Mouse (Mus musculus): Measurements from ENCODE around the gene Aig1. TPM values are rescaled to one million over a fixed set of nuclear protein-coding genes. Genes with fewer than 3 reads are reported as not detected.

Gene Aig1
- total and polyA plus RNA-seq, 3 experiments, result 54.5 to 71.0 (median 62.8) TPM

DNA sequence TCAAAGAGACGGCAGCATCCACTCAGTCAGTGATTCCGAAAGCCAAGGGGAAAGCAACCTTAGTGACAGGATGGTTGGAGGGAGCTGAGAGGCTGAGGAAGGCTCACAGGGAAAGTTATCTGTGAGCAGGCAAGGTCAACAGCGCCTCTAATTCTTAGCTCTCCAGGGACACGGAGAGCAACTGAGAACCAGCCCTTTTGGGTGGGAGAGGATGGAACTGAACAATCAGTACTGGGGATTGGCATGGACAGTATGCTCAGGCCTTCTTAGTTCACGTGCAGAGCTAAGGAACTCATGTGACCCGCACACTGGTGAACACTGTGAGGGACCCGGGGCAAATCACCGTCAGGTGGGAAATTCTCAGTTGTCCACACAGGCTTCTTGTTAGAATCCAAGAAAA is 183.4 kb downstream of the Aig1 start:
- no peak overlapping the region for H3K4me3 ChIP-seq

GRCm38 (mm10) chr10:13684452-13684851 is 184.3 kb downstream of the Aig1 start:
- intact Hi-C loops (cut with DNase I), result no loop called here
- Histone ChIP-seq H3K79me2 (replicated peaks; ENCODE audit: control insufficient read depth, insufficient read depth, low read length) (no peaks in the 10 kb centered on the region), H3K36me3 (ENCODE audit: control insufficient read depth, insufficient read depth, low read length) (peaks cover 5% of the 10 kb centered on the region; the same call in 1 of the 2 replicates), H3K27ac (no peak overlapping the region), H3K9ac (ENCODE audit: low read depth, low read length) (no peak overlapping the region), H3K4me3 (no peak overlapping the region), H3K4me1 (ENCODE audit: control insufficient read depth, insufficient read depth, low read length) (peaks cover 20% of the 10 kb centered on the region), H3K27me3 (ENCODE audit: control insufficient read depth, insufficient read depth, low read length) (no peaks in the 10 kb centered on the region)
- no peak for TF ChIP-seq CTCF (IDR thresholded peaks at IDR 0.05)
- TF ChIP-seq POLR2A (IDR thresholded peaks at IDR 0.05; ENCODE audit: insufficient read depth, low read depth, low read length), result no peak
- TF ChIP-seq EP300 (IDR thresholded peaks at IDR 0.05; ENCODE audit: insufficient read depth, low read depth, low read length), result no peak
- DNase-seq, result no peak

More for the DNA sequence above, 183.4 kb downstream of the Aig1 start:
- H3K27ac ChIP-seq, result peak overlapping the region; percentile 57
- TF ChIP-seq EP300 (IDR thresholded peaks at IDR 0.05; ENCODE audit: insufficient read depth, low read depth, low read length), result no peak
- no peak for TF ChIP-seq POLR2A (IDR thresholded peaks at IDR 0.05; ENCODE audit: insufficient read depth, low read depth, low read length)
- no peak for TF ChIP-seq CTCF (IDR thresholded peaks at IDR 0.05)
- H3K9ac ChIP-seq (ENCODE audit: low read depth, low read length), result no peak overlapping the region
- no peaks in the 10 kb centered on the region for H3K79me2 ChIP-seq (replicated peaks; ENCODE audit: control insufficient read depth, insufficient read depth, low read length)
- H3K4me1 ChIP-seq (ENCODE audit: control insufficient read depth, insufficient read depth, low read length), result peaks cover 20% of the 10 kb centered on the region
- intact Hi-C loops (cut with DNase I), result no loop called here
- H3K36me3 ChIP-seq (ENCODE audit: control insufficient read depth, insufficient read depth, low read length), result peaks cover 5% of the 10 kb centered on the region; the same call in 1 of the 2 replicates
- DNase-seq, result no peak
- no peaks in the 10 kb centered on the region for H3K27me3 ChIP-seq (ENCODE audit: control insufficient read depth, insufficient read depth, low read length)
- 59% methylated on average over 8 of the region's 8 CpGs for WGBS

- Histone ChIP-seq H3K4me3 (no peak overlapping the region), H3K36me3 (ENCODE audit: control insufficient read depth, insufficient read depth, low read length) (peaks cover 2% of the 10 kb centered on the region; the same call in 1 of the 2 replicates), H3K27me3 (ENCODE audit: control insufficient read depth, insufficient read depth, low read length) (no peaks in the 10 kb centered on the region), H3K4me1 (ENCODE audit: control insufficient read depth, insufficient read depth, low read length) (peaks cover 14% of the 10 kb centered on the region), H3K27ac (no peak overlapping the region), H3K9ac (ENCODE audit: low read depth, low read length) (no peak overlapping the region), H3K79me2 (replicated peaks; ENCODE audit: control insufficient read depth, insufficient read depth, low read length) (no peaks in the 10 kb centered on the region)
- DNase-seq, result no peak
- intact Hi-C loops (cut with DNase I), result no loop called here
- 61% methylated on average over 3 of the region's 3 CpGs for WGBS
- TF ChIP-seq EP300 (IDR thresholded peaks at IDR 0.05; ENCODE audit: insufficient read depth, low read depth, low read length) (no peak), CTCF (IDR thresholded peaks at IDR 0.05) (peak; percentile 56)
Measured at GRCm38 (mm10) chr10:13682565-13682964, 186.2 kb downstream of the Aig1 start.

DNA sequence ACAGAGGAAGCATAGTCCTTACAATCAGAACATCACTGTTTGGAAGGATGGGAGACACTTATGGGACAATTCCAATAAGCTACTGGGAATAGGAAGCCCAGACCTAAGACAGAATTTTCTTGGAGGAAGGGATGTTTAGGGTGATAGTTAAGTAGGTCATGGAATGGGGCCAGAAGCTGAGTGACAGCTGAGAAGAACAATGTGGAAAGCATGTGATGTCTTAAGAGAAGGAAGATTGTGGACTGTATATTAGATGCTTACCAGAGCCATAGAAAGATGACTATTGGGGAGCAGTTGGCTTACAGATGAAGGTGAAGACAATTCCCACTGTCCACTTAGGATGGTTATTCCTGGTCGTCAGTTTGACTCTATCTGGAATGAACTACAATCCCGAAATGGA is 191.3 kb downstream of the Aig1 start:
- Histone ChIP-seq H3K4me1 (ENCODE audit: control insufficient read depth, insufficient read depth, low read length) (no peaks in the 10 kb centered on the region; the same call in 1 of the 2 replicates), H3K36me3 (ENCODE audit: control insufficient read depth, insufficient read depth, low read length) (no peaks in the 10 kb centered on the region), H3K27me3 (ENCODE audit: control insufficient read depth, insufficient read depth, low read length) (no peaks in the 10 kb centered on the region), H3K79me2 (replicated peaks; ENCODE audit: control insufficient read depth, insufficient read depth, low read length) (no peaks in the 10 kb centered on the region), H3K27ac (no peak overlapping the region), H3K4me3 (no peak overlapping the region), H3K9ac (ENCODE audit: low read depth, low read length) (no peak overlapping the region)
- WGBS, result 80% methylated on average over 2 of the region's 2 CpGs
- TF ChIP-seq POLR2A (IDR thresholded peaks at IDR 0.05; ENCODE audit: insufficient read depth, low read depth, low read length) (no peak), EP300 (IDR thresholded peaks at IDR 0.05; ENCODE audit: insufficient read depth, low read depth, low read length) (no peak), CTCF (IDR thresholded peaks at IDR 0.05) (no peak)
- no peak for DNase-seq
- intact Hi-C loops (cut with DNase I), result no loop called here

DNA sequence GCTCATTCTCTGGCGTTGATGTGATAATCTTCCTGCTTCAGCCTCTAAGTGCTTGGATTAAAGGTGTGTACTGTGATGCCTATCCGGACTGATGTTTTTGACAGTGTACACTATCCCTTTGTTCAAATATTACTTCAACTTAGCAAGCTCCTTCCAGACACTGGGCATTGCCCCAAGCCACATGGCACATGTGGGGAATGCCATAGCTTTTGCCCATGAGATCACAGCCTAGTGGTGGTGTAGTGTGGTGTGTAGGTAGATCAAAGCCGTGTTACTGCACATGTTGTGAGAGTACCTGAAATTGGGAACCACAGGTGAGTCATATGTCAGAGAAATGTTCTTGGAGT is 193.8 kb downstream of the Aig1 start:
- no peaks in the 10 kb centered on the region for H3K36me3 ChIP-seq (ENCODE audit: control insufficient read depth, insufficient read depth, low read length)
- H3K79me2 ChIP-seq (replicated peaks; ENCODE audit: control insufficient read depth, insufficient read depth, low read length), result no peaks in the 10 kb centered on the region
- DNase-seq, result no peak
- H3K4me1 ChIP-seq (ENCODE audit: control insufficient read depth, insufficient read depth, low read length), result no peaks in the 10 kb centered on the region; the same call in 1 of the 2 replicates
- intact Hi-C loops (cut with DNase I), result no loop called here
- 81% methylated on average over 3 of the region's 3 CpGs for WGBS
- H3K4me3 ChIP-seq, result no peak overlapping the region
- no peak overlapping the region for H3K27ac ChIP-seq
- no peak for TF ChIP-seq POLR2A (IDR thresholded peaks at IDR 0.05; ENCODE audit: insufficient read depth, low read depth, low read length)
- TF ChIP-seq EP300 (IDR thresholded peaks at IDR 0.05; ENCODE audit: insufficient read depth, low read depth, low read length), result no peak
- no peak for TF ChIP-seq CTCF (IDR thresholded peaks at IDR 0.05)
- H3K9ac ChIP-seq (ENCODE audit: low read depth, low read length), result no peak overlapping the region
- H3K27me3 ChIP-seq (ENCODE audit: control insufficient read depth, insufficient read depth, low read length), result no peaks in the 10 kb centered on the region

DNA sequence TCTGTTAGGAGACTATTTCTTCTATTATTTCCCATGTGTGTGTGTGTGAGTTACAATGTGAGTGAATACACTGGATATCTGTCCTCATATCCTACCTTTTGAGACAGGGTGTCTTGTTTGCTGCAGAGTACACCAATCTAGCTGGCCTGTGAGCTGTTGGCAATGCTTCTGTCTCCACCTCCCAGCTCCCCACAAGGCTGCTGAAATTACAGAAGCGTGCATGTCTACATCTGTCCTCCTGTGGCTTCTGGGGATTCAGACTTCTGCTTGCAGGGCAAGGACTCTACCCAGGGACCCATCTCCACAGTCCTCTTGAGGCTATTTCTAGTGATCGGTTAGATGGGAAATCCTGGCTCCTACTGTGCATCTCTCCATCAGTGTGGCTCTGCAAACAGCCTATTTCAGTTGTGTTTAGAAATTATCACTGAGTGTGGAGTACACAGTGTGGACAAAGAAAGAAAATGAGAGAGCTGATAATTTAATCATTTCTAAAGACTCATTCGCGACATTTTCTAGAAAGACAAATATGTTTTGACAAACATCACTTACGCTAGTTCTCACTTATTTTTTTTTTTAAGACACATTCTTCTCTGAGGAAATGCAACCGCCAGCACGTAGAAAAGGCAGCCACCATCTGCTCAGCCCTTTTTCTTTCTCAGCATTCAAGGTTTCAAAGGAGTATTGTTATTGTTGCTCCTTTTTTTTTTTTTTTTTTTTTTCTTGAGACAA is 194.3 kb downstream of the Aig1 start:
- no peak overlapping the region for H3K27ac ChIP-seq
- no peak overlapping the region for H3K9ac ChIP-seq (ENCODE audit: low read depth, low read length)
- no peak for DNase-seq
- WGBS, result 71% methylated on average over 7 of the region's 7 CpGs
- intact Hi-C loops (cut with DNase I), result no loop called here
- H3K79me2 ChIP-seq (replicated peaks; ENCODE audit: control insufficient read depth, insufficient read depth, low read length), result no peaks in the 10 kb centered on the region
- TF ChIP-seq CTCF (IDR thresholded peaks at IDR 0.05), result no peak
- H3K36me3 ChIP-seq (ENCODE audit: control insufficient read depth, insufficient read depth, low read length), result no peaks in the 10 kb centered on the region
- no peaks in the 10 kb centered on the region for H3K27me3 ChIP-seq (ENCODE audit: control insufficient read depth, insufficient read depth, low read length)
- H3K4me1 ChIP-seq (ENCODE audit: control insufficient read depth, insufficient read depth, low read length), result no peaks in the 10 kb centered on the region; the same call in 1 of the 2 replicates
- H3K4me3 ChIP-seq, result no peak overlapping the region
